Mouse (Mus musculus): ENCODE results near the gene Usp22. TPM values are rescaled to one million over a fixed set of nuclear protein-coding genes. Genes with fewer than 3 reads are reported as not detected.

Usp22 gene
- polyA plus RNA-seq (2014; fragmentation: Nextera tagmentation; extraction: Ambion mirVana): 92.2 and 92.5 TPM in 2 replicates

GRCm38 (mm10) chr11:61174821-61175658 lies at the start of gene Usp22:
Usp22 (minus strand) TSS chr11:61175055.
- H3K27me3 ChIP-seq (ENCODE audit: control insufficient read depth, insufficient read depth, low read length): no peaks in the 10 kb centered on the region
- peak; percentile 98 for ATAC-seq (ENCODE audit: insufficient number of reproducible peaks, insufficient read depth, low FRiP score, low read depth)
- 1% methylated on average over 69 of the region's 69 CpGs for WGBS
- peak within 1 kb of the TSS; percentile 94 to 98 for H3K27ac ChIP-seq (replicated peaks in 1 of 2; ENCODE audit: control insufficient read depth in 1 of 2, insufficient read depth in 1 of 2, low read depth in 2 of 2, low read length in 2 of 2)
- H3K4me3 ChIP-seq (ENCODE audit: control insufficient read depth in 1 of 2, insufficient read depth in 1 of 2, low read depth in 1 of 2, low read length in 2 of 2): peak within 1 kb of the TSS; percentile 93 to 99
- H3K36me3 ChIP-seq (ENCODE audit: control insufficient read depth, insufficient read depth, low read length): 0 out of 2 replicates have a peak, but pooled peaks cover 7% of the 10 kb centered on the region
- peak within 1 kb of the TSS; percentile 98 for H3K9ac ChIP-seq (ENCODE audit: low read length)
- H3K4me1 ChIP-seq (ENCODE audit: control insufficient read depth in 2 of 2, insufficient read depth in 2 of 2, low read length in 2 of 2): peaks cover 0 to 21% of the 10 kb centered on the region in 2 experiments; a peak in 3 of 4 replicates
- H3K4me2 ChIP-seq (ENCODE audit: low read length): peak within 1 kb of the TSS; percentile 86
- H3K9me3 ChIP-seq (ENCODE audit: control insufficient read depth, low read length): no peaks in the 10 kb centered on the region

DNA sequence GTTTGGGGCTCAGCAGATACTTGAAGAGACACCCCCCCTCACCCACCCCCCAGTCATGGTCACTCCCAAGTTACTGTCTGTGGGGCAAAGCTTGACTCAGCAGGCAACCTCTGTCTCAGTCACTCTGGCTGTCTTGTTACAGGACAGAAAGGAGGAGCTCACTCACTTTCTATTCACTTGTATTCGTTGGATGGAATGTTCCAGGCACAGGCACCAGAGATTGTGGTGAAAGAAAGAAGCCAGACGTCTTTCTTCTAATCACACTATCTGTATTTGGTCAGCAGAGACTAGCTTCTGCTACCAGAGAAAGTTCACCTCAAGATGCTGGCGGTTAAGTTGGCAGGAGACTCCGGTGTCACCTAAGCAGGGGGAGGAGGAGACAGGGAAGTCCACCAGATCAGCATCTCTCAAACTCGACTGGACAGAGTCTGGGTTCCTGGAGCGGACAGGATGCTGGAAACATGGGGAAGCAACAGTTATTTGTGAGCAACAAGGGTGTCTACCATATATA lies 49.4 kb upstream of the Usp22 start:
- ATAC-seq (ENCODE audit: insufficient number of reproducible peaks, insufficient read depth, low FRiP score, low read depth): no peak
- H3K27me3 ChIP-seq (ENCODE audit: control insufficient read depth, insufficient read depth, low read length): no peaks in the 10 kb centered on the region
- H3K9me3 ChIP-seq (ENCODE audit: control insufficient read depth, low read length): no peaks in the 10 kb centered on the region
- no peak overlapping the region for H3K9ac ChIP-seq (ENCODE audit: low read length)
- H3K4me1 ChIP-seq (ENCODE audit: control insufficient read depth in 2 of 2, insufficient read depth in 2 of 2, low read length in 2 of 2): peaks cover 25 to 26% of the 10 kb centered on the region in 2 experiments
- H3K4me3 ChIP-seq (ENCODE audit: control insufficient read depth in 1 of 2, insufficient read depth in 1 of 2, low read depth in 1 of 2, low read length in 2 of 2): no peak overlapping the region
- H3K27ac ChIP-seq (replicated peaks in 1 of 2; ENCODE audit: control insufficient read depth in 1 of 2, insufficient read depth in 1 of 2, low read depth in 2 of 2, low read length in 2 of 2): no peak overlapping the region
- WGBS: 21% methylated on average over 6 of the region's 6 CpGs
- H3K4me2 ChIP-seq (ENCODE audit: low read length): peak overlapping the region; percentile 0; the same call in 1 of the 2 replicates
- H3K36me3 ChIP-seq (ENCODE audit: control insufficient read depth, insufficient read depth, low read length): no peaks in the 10 kb centered on the region

GRCm38 (mm10) chr11:61222971-61223745 lies 48.3 kb upstream of the Usp22 start:
- 80% methylated on average over 9 of the region's 9 CpGs for WGBS
- Histone ChIP-seq H3K9ac (ENCODE audit: low read length) (no peak overlapping the region), H3K4me2 (ENCODE audit: low read length) (no peak overlapping the region), H3K9me3 (ENCODE audit: control insufficient read depth, low read length) (no peaks in the 10 kb centered on the region), H3K27ac (replicated peaks in 1 of 2; ENCODE audit: control insufficient read depth in 1 of 2, insufficient read depth in 1 of 2, low read depth in 2 of 2, low read length in 2 of 2) (no peak overlapping the region), H3K27me3 (ENCODE audit: control insufficient read depth, insufficient read depth, low read length) (no peaks in the 10 kb centered on the region), H3K4me3 (ENCODE audit: control insufficient read depth in 1 of 2, insufficient read depth in 1 of 2, low read depth in 1 of 2, low read length in 2 of 2) (no peak overlapping the region), H3K4me1 (ENCODE audit: control insufficient read depth in 2 of 2, insufficient read depth in 2 of 2, low read length in 2 of 2) (peaks cover 20 to 21% of the 10 kb centered on the region in 2 experiments), H3K36me3 (ENCODE audit: control insufficient read depth, insufficient read depth, low read length) (no peaks in the 10 kb centered on the region)
- ATAC-seq (ENCODE audit: insufficient number of reproducible peaks, insufficient read depth, low FRiP score, low read depth): no peak

- no peak for ATAC-seq (ENCODE audit: insufficient number of reproducible peaks, insufficient read depth, low FRiP score, low read depth)
- no peak overlapping the region for H3K9ac ChIP-seq (ENCODE audit: low read length)
- H3K4me2 ChIP-seq (ENCODE audit: low read length): no peak overlapping the region
- no peak overlapping the region for H3K27ac ChIP-seq (replicated peaks in 1 of 2; ENCODE audit: control insufficient read depth in 1 of 2, insufficient read depth in 1 of 2, low read depth in 2 of 2, low read length in 2 of 2)
- 81% methylated on average over 1 of the region's 1 CpGs for WGBS
- H3K9me3 ChIP-seq (ENCODE audit: control insufficient read depth, low read length): no peaks in the 10 kb centered on the region
- no peaks in the 10 kb centered on the region for H3K27me3 ChIP-seq (ENCODE audit: control insufficient read depth, insufficient read depth, low read length)
- no peak overlapping the region for H3K4me3 ChIP-seq (ENCODE audit: control insufficient read depth in 1 of 2, insufficient read depth in 1 of 2, low read depth in 1 of 2, low read length in 2 of 2)
- H3K36me3 ChIP-seq (ENCODE audit: control insufficient read depth, insufficient read depth, low read length): no peaks in the 10 kb centered on the region
- peaks cover 15 to 18% of the 10 kb centered on the region in 2 experiments for H3K4me1 ChIP-seq (ENCODE audit: control insufficient read depth in 2 of 2, insufficient read depth in 2 of 2, low read length in 2 of 2)
These were observed 47.2 kb upstream of the Usp22 start for GRCm38 (mm10) chr11:61222007-61222406.

GRCm38 (mm10) chr11:61220156-61220881 lies 45.5 kb upstream of the Usp22 start:
- Histone ChIP-seq H3K36me3 (ENCODE audit: control insufficient read depth, insufficient read depth, low read length) (no peaks in the 10 kb centered on the region), H3K9me3 (ENCODE audit: control insufficient read depth, low read length) (no peaks in the 10 kb centered on the region), H3K4me1 (ENCODE audit: control insufficient read depth in 2 of 2, insufficient read depth in 2 of 2, low read length in 2 of 2) (peaks cover 0 to 9% of the 10 kb centered on the region in 2 experiments; a peak in 3 of 4 replicates), H3K27ac (replicated peaks in 1 of 2; ENCODE audit: control insufficient read depth in 1 of 2, insufficient read depth in 1 of 2, low read depth in 2 of 2, low read length in 2 of 2) (no peak overlapping the region), H3K27me3 (ENCODE audit: control insufficient read depth, insufficient read depth, low read length) (no peaks in the 10 kb centered on the region), H3K4me3 (ENCODE audit: control insufficient read depth in 1 of 2, insufficient read depth in 1 of 2, low read depth in 1 of 2, low read length in 2 of 2) (no peak overlapping the region), H3K4me2 (ENCODE audit: low read length) (no peak overlapping the region), H3K9ac (ENCODE audit: low read length) (no peak overlapping the region)
- no peak for ATAC-seq (ENCODE audit: insufficient number of reproducible peaks, insufficient read depth, low FRiP score, low read depth)
- 51% methylated on average over 9 of the region's 9 CpGs for WGBS

GRCm38 (mm10) chr11:61215936-61216335 lies 41.1 kb upstream of the Usp22 start:
- Histone ChIP-seq H3K9me3 (ENCODE audit: control insufficient read depth, low read length) (no peaks in the 10 kb centered on the region), H3K4me3 (ENCODE audit: control insufficient read depth in 1 of 2, insufficient read depth in 1 of 2, low read depth in 1 of 2, low read length in 2 of 2) (no peak overlapping the region), H3K27ac (replicated peaks in 1 of 2; ENCODE audit: control insufficient read depth in 1 of 2, insufficient read depth in 1 of 2, low read depth in 2 of 2, low read length in 2 of 2) (no peak overlapping the region), H3K4me2 (ENCODE audit: low read length) (no peak overlapping the region), H3K4me1 (ENCODE audit: control insufficient read depth in 2 of 2, insufficient read depth in 2 of 2, low read length in 2 of 2) (no peaks in the 10 kb centered on the region), H3K27me3 (ENCODE audit: control insufficient read depth, insufficient read depth, low read length) (peaks cover 31% of the 10 kb centered on the region), H3K36me3 (ENCODE audit: control insufficient read depth, insufficient read depth, low read length) (no peaks in the 10 kb centered on the region), H3K9ac (ENCODE audit: low read length) (no peak overlapping the region)
- WGBS: 90% methylated on average over 3 of the region's 3 CpGs
- ATAC-seq (ENCODE audit: insufficient number of reproducible peaks, insufficient read depth, low FRiP score, low read depth): no peak

DNA sequence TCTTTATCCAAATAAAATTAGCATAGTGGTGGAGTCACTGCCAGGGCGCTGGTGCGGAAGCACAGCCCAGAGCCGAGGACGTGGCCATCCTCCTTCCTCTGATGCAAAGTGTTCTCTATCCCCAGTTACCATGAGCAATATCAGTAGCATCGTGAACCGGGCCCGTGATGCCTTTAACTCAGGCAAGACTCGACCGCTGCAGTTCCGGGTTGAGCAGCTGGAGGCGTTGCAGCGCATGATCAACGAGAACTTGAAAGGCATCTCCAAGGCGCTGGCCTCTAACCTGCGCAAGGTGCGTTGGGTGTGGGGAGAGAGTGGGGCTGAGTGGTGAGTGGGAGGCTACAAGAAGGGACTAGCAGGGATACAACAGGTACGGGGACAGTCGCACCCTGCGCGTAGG lies 37.2 kb upstream of the Usp22 start:
- WGBS: 34% methylated on average over 20 of the region's 20 CpGs
- Histone ChIP-seq H3K27me3 (ENCODE audit: control insufficient read depth, insufficient read depth, low read length) (peaks cover 44% of the 10 kb centered on the region), H3K4me1 (ENCODE audit: control insufficient read depth in 2 of 2, insufficient read depth in 2 of 2, low read length in 2 of 2) (peaks cover 6 to 16% of the 10 kb centered on the region in 2 experiments)

More for the DNA sequence above, 37.2 kb upstream of the Usp22 start:
- no peak overlapping the region for H3K27ac ChIP-seq (replicated peaks in 1 of 2; ENCODE audit: control insufficient read depth in 1 of 2, insufficient read depth in 1 of 2, low read depth in 2 of 2, low read length in 2 of 2)
- no peak overlapping the region for H3K4me3 ChIP-seq (ENCODE audit: control insufficient read depth in 1 of 2, insufficient read depth in 1 of 2, low read depth in 1 of 2, low read length in 2 of 2)
- no peak for ATAC-seq (ENCODE audit: insufficient number of reproducible peaks, insufficient read depth, low FRiP score, low read depth)
- no peak overlapping the region for H3K9ac ChIP-seq (ENCODE audit: low read length)
- no peaks in the 10 kb centered on the region for H3K9me3 ChIP-seq (ENCODE audit: control insufficient read depth, low read length)
- H3K36me3 ChIP-seq (ENCODE audit: control insufficient read depth, insufficient read depth, low read length): no peaks in the 10 kb centered on the region
- no peak overlapping the region for H3K4me2 ChIP-seq (ENCODE audit: low read length)

All from heart, embryonic 14.5 days (tissue).